Mouse (Mus musculus): Measurements from ENCODE around the gene Nrxn1. TPM values are rescaled to one million over a fixed set of nuclear protein-coding genes. Genes with fewer than 3 reads are reported as not detected.

Gene Nrxn1
- polyA plus RNA-seq, 1 experiment from 2014 or later, result 25.7 TPM

Small RNA genes within 50 kb of the gene (microRNA-seq; reads per million reads assigned to microRNA genes)
- gene Gm24510, result not detected
- not detected for gene Gm27475
- gene Gm47307, result not detected

All from neural tube, embryonic 11.5 days (tissue).